Mouse (Mus musculus) left cerebral cortex, adult 11 months (tissue): ENCODE results near the gene Lin54.

Experiments
- DNase-seq: peaks from one replicate; pipeline ENCODE4 v3.0.0; 2022; ENCODE audit warnings: low spot score

Gene Lin54

DNA sequence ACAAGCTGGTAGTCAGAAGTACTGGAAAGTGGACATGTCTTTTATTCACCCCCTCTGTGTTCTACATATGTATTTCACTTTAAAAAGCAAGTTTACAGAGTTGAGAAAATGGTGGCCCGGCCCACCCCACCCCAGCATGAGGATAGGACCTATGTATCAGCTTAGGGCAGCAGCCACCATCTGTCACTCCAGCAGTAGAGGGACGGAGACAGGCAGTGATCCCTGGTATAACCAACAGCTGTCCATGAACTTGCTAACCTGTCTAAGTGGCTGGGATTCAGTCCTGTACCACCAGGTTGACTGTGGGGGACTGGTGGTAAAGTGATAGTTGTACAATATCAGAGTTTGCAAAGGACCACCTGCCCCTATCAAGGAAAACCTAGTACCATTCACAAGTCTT, 82.4 kb downstream of the Lin54 start:
- no peak for DNase-seq

DNA sequence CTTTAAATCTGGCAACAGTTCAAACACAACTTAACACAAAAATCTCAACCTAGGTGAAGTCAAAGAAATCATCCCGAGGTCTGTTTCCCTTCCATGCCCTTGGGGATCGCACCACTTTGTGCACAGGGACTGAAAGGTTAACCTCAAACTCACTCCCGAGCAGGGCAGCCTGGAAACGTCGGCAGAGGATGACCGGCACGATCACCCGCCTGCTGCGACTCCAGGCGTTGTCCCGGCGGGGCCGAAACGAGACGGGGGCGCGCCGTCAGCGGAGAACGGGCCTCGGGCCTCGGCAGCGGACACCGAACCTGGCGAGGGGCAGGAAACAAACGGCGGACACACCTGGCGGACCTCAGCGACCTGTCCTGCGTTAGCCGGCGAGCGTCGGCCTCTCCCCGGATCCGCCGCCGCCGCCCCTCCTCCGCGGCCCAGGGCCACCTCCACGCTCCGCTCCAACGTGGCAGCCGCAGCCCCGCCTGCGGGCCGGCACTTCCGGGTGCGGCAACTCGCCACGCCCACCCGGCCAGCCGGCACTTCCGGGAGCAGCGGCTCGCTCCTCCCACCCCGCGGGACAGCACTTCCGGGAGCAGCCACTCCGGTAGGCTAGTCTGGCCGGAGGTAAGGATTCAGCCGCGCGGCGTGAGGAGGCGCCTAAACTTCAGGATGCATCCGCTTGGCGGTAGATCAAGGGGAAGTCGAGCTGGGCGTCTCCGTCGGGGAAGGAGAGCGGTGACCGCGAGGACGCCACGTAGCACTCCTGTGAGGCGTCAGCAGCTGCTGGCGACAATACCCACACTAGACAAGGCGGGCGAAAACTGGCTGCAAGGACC, 84.5 kb downstream of the Lin54 start, which contains the start of gene Sec31a:
Gene Sec31a (minus strand): TSS at position 474 of the 830 bp plus-strand sequence.
- DNase-seq: peak; percentile 95

DNA sequence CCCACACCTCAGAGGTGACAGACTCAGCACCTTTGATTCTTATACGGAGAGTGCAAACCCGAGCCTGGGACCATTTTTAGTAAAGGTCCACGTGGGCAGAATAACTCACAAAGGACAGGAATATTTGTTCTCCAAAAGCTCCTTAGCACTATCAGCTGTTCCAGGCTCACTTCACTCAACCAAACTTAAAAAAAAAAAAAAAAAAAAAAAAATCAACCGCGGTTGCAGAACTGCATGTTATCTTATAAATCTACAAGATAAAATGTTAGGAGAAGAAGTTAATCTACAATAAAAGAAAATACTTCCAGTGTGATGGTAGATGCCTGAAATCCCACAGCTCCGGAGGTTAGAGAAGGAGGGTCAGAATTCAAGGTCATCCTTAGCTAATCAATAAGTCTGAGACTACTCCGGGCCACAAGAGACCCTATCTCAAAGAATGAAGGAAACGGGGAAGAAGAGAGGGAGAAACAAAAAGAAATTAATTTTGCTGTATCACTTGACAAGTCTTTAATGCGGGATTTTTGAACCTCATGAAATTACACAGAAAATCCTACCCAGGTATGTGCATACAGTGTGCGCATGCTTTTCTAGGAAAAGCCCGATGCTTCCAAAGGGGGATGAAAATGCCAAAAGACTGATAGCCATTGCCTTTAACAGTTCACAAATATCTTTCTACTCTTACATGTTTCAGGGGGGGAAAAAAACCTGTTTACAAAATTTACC, 85.8 kb downstream of the Lin54 start:
- no peak for DNase-seq

DNA sequence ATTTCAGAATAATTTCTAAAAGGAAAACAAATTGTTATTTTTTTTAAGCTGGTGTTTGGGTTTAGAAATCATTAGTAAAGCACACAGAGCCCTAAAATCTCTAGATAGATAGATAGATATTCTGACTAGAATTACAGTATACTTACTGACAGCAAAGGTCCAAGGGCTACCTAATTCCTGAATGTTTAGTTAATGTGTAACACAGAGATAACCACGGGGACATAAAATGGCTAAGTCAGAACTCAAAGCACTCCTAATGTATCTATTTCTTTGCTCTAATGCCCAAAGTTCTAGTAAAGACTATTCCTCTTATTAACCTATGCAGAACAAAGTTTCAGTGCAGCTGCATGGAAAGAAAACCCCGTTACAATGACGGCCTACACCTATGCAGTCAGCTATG, 87.6 kb downstream of the Lin54 start:
- DNase-seq: no peak

DNA sequence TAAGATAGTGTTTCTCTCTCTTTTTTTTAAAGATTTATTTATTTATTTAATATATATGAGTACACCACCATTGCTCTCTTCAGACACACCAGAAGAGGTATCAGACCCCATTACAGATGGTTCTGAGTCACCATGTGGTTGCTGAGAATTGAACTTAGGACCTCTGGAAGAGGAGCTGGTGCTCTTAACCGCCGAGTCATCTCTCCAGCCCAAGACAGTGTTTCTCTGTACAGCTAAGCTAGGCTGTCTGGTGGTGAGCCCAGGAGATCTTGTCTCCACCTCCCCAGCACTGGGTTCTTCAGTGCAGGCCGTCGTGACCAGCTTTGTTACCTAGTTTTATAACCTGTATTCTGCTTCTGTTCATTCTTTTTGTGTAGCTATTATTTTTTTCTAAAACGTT, 90.2 kb downstream of the Lin54 start:
- DNase-seq: no peak

DNA sequence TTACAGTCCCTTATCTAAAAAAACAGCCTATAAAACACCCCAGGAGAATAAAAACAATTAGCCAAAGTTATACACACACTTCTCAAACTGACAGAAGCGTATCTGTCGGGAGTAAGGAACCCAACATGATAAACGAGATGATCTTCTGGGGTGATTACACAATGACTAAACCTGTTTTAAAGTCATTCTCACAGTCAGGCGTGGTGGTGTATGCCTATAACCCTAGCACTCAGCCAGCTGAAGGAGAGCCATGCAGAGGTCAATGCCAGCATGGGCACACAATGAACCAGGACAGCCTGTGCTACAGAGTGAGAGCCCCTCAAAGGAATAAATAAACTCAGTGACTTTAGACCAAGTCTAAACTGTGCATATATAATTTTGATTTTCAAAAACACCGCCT, 92.0 kb downstream of the Lin54 start:
- DNase-seq: no peak

DNA sequence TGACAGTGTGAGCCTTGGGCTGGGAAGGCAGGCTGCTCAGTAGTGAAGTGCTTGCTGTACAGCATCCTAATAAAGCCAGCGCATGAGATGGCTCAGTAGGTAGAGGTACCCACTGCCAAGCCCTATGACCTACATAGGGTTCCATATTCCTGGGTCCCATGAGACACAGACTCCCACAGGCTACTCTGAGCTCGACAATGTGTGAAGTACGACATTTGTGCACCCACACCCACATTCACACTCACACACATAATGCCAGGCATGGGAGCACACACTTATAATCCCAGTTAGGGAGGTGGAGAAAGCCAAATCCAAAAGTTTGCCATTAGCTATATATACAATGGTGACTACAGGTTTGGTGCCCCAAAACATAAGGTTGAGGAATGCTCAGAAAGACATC, 103.7 kb downstream of the Lin54 start:
- DNase-seq: no peak

DNA sequence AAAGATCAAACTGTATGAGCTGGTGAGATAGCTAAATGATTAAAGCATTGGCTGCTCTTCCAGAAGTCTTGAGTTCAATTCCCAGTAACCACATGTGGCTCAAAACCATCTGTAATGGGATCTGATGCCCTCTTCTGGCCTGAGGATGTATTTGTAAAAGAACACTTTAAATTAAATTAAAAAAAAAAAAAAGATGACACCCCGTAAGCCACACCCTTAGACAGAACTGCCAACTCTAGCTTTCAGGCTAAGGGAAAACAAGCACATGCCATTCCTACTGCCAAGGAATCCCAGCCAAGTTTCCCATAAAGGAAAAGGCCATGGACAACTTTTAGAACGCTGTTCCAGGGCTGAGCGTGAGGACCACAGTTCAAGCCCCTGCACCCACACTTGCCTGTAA, 106.8 kb downstream of the Lin54 start:
- DNase-seq: no peak

DNA sequence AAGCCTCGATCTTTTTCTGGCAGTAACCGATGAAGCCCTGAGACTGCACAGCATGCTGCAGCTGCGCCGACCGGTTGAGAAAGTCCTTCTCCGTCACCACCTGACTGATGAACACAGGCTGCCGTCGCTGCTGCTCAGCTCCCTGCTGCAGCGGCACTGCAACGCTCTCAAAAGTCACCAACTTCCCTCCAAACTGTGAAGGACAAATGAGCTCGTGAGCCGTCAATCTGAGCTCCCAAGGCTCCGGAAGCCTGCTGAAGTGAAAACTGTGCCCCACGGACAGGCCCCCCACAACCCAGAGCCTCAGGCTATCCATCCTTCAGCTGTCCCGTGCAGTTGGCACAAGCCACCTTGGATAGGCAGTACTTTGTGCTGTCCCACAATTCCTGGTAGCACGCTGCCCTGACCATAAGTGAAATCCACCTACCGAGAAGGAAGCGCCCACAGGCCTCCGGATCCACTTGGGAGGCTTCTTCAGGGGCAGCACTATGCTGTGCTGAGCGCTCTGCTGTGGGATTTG, 107.9 kb downstream of the Lin54 start:
- DNase-seq: no peak
